Mouse (Mus musculus): ENCODE data around the gene Mrvi1.

DNA sequence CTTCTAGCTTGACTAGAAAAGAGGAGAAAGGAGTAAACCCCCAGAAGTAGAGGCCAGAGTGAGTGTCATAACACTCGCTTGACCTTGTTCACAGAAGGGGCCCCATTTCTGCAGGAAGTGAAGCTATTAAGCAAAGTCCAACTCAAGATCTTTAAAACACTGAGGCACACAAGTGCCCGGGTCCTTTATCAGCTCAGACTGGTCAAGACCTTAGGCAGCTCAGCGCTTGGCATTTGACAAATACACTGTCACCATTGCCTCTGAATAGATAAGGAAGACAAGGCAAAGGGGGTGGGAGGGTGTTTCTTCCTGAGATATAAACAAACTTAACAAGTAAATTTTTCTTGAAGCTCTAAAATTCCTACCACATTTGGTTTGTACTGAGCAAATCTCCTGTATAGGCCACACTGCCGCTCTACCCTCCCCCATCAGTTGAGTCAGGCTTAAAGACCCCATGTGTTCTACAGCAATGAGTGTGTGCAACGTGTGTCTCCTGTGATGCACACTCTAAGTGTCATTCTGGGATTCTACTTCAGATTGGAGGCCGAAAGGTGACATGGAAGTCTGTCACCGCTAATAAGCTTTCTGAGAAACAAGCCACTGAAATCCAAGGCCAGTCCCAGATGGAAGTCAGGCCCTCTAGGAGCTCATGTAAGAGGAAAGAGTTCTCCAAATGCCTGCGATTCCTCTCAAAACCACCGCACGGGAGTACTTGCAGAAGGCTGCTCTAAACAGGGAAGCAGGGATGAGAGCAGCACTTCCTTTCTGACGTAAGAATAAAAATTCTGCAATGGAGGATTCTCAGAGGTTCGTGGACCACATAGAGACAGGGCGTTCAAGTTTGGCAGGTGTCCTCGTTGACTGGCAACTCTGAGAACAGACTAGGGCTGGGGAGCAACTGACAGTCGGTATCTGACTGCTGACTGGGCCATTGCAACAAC is 16.9 kb upstream of the Mrvi1 start:
- TF ChIP-seq E2F4 (IDR thresholded peaks at IDR 0.05; ENCODE audit: insufficient read depth) (no peak), POLR2A (IDR thresholded peaks at IDR 0.05; ENCODE audit: insufficient read length, low read depth) (no peak), MAX (IDR thresholded peaks at IDR 0.05; ENCODE audit: low read depth) (no peak), POLR2AphosphoS2 (IDR thresholded peaks at IDR 0.05; ENCODE audit: insufficient read length, low read depth) (no peak), TCF12 (IDR thresholded peaks at IDR 0.05; ENCODE audit: insufficient read depth, poor library complexity, severe bottlenecking) (no peak), MYOG (IDR thresholded peaks at IDR 0.05; ENCODE audit: control insufficient read depth in 1 of 3, insufficient read depth in 1 of 3, insufficient read length in 2 of 3, low read depth in 2 of 3) (no peak), USF1 (IDR thresholded peaks at IDR 0.05; ENCODE audit: low read depth) (no peak), REST (IDR thresholded peaks at IDR 0.05; ENCODE audit: insufficient read depth, insufficient read length) (no peak), SRF (IDR thresholded peaks at IDR 0.05; ENCODE audit: control insufficient read depth, insufficient read length, low read depth) (no peak), TCF3 (IDR thresholded peaks at IDR 0.05; ENCODE audit: insufficient read length, low read depth) (no peak), MYOD1 (IDR thresholded peaks at IDR 0.05; ENCODE audit: control insufficient read depth in 1 of 3, insufficient read length in 2 of 3, low read depth in 2 of 3) (no peak)
